Mouse (Mus musculus) hindbrain, embryonic 12.5 days (tissue): Measurements from ENCODE around the gene Cdk2ap2. TPM values are rescaled to one million over a fixed set of nuclear protein-coding genes. Genes with fewer than 3 reads are reported as not detected.

Experiments
- ATAC-seq: fragments of 200-750 bp; cut with Nextera tagmentation; 2 replicates; pipeline ENCODE4 v1.8.0; 2017; ENCODE audit warnings: moderate TSS enrichment; ENCODE audit not compliant: low FRiP score
- H3K27ac ChIP-seq: fragments of 300-500 bp; sonication (generic); 2 replicates; pipeline ENCODE4 v1.5.1; 2016; ENCODE audit warnings: mild to moderate bottlenecking
- H3K27me3 ChIP-seq: fragments of 300-500 bp; sonication (generic); 2 replicates; pipeline ENCODE4 v1.6.1; 2016; ENCODE audit warnings: mild to moderate bottlenecking
- H3K36me3 ChIP-seq: fragments of 300-500 bp; sonication (generic); 2 replicates; pipeline ENCODE4 v1.6.1; 2016; ENCODE audit warnings: mild to moderate bottlenecking
- H3K4me1 ChIP-seq: fragments of 300-500 bp; sonication (generic); 2 replicates; pipeline ENCODE4 v1.6.1; 2016
- H3K4me2 ChIP-seq: fragments of 300-500 bp; sonication (generic); replicated peaks from 2 replicates; pipeline ENCODE4 v1.6.1; 2016; ENCODE audit warnings: mild to moderate bottlenecking
- H3K4me3 ChIP-seq: fragments of 300-500 bp; sonication (generic); 2 replicates; pipeline ENCODE4 v1.5.1; 2016; ENCODE audit warnings: mild to moderate bottlenecking
- H3K9ac ChIP-seq: fragments of 300-500 bp; sonication (generic); 2 replicates; pipeline ENCODE4 v1.6.1; 2016; ENCODE audit warnings: mild to moderate bottlenecking, moderate library complexity
- H3K9me3 ChIP-seq: fragments of 300-500 bp; sonication (generic); replicated peaks from 2 replicates; pipeline ENCODE4 v1.6.1; 2016; ENCODE audit warnings: mild to moderate bottlenecking
- WGBS: fragments of 180-500 bp; shearing (Covaris S2); methylation state at CpG from one replicate; pipeline ENCODE4 v1.1.7; 2016; 5-methylcytosine and 5-hydroxymethylcytosine counted together
- polyA plus RNA-seq: library from polyadenylated mRNA; unstranded; fragments of >200 nt; fragmentation: Nextera tagmentation; extraction: Ambion mirVana; gene quantifications from 2 replicates; pipeline ENCODE4 v1.2.1, GENCODE M21; 2016

The Cdk2ap2 gene
- polyA plus RNA-seq, 1 experiment from 2014 or later = 76.9 TPM

GRCm38 (mm10) chr19:4099837-4100717, 3.1 kb downstream of the Cdk2ap2 start, which contains the start of gene Pitpnm1:
Gene Pitpnm1 (plus strand): TSS chr19:4099998.
- ATAC-seq = no peak
- Histone ChIP-seq H3K27ac (peak within 1 kb of the TSS; percentile 45; the same call in 1 of the 2 replicates), H3K9ac (peak within 1 kb of the TSS; percentile 68), H3K36me3 (no peaks in the 10 kb centered on the region), H3K9me3 (no peaks in the 10 kb centered on the region), H3K4me2 (peak within 1 kb of the TSS; percentile 69), H3K4me3 (peak within 1 kb of the TSS; percentile 50), H3K27me3 (peaks cover 43% of the 10 kb centered on the region), H3K4me1 (peaks cover 49% of the 10 kb centered on the region)
- WGBS = 1% methylated on average over 53 of the region's 53 CpGs

- 0 out of 2 replicates have a peak, but pooled peaks have one; percentile 0 for ATAC-seq
- H3K9me3 ChIP-seq = no peaks in the 10 kb centered on the region
- peak overlapping the region; percentile 45; the same call in 1 of the 2 replicates for H3K27ac ChIP-seq
- peak overlapping the region; percentile 69 for H3K4me2 ChIP-seq
- peaks cover 49% of the 10 kb centered on the region for H3K4me1 ChIP-seq
- peaks cover 43% of the 10 kb centered on the region for H3K27me3 ChIP-seq
- H3K4me3 ChIP-seq = peak overlapping the region; percentile 50
- H3K36me3 ChIP-seq = no peaks in the 10 kb centered on the region
- 1% methylated on average over 52 of the region's 52 CpGs for WGBS
- peak overlapping the region; percentile 68 for H3K9ac ChIP-seq
These were observed 3.8 kb downstream of the Cdk2ap2 start for GRCm38 (mm10) chr19:4100718-4101261.

- 58% methylated on average over 6 of the region's 6 CpGs for WGBS
- Histone ChIP-seq H3K9ac (peak overlapping the region; percentile 68), H3K4me3 (peak overlapping the region; percentile 50), H3K27me3 (peaks cover 43% of the 10 kb centered on the region), H3K4me1 (peaks cover 45% of the 10 kb centered on the region), H3K4me2 (peak overlapping the region; percentile 69), H3K36me3 (no peaks in the 10 kb centered on the region), H3K9me3 (no peaks in the 10 kb centered on the region), H3K27ac (no peak overlapping the region)
- ATAC-seq = no peak
These were observed 4.5 kb downstream of the Cdk2ap2 start for GRCm38 (mm10) chr19:4101466-4101865.

- Histone ChIP-seq H3K9me3 (no peaks in the 10 kb centered on the region), H3K36me3 (no peaks in the 10 kb centered on the region), H3K4me2 (peak overlapping the region; percentile 69; the same call in 1 of the 2 replicates), H3K9ac (no peak overlapping the region), H3K4me3 (no peak overlapping the region), H3K27ac (no peak overlapping the region), H3K4me1 (peaks cover 43% of the 10 kb centered on the region), H3K27me3 (peaks cover 43% of the 10 kb centered on the region)
- no peak for ATAC-seq
- 67% methylated on average over 2 of the region's 2 CpGs for WGBS
These were observed 5.1 kb downstream of the Cdk2ap2 start for GRCm38 (mm10) chr19:4102049-4102448.

GRCm38 (mm10) chr19:4102626-4103025, 5.6 kb downstream of the Cdk2ap2 start:
- H3K4me3 ChIP-seq = no peak overlapping the region
- no peak overlapping the region for H3K4me2 ChIP-seq
- no peaks in the 10 kb centered on the region; the same call in 1 of the 2 replicates for H3K36me3 ChIP-seq
- peaks cover 42% of the 10 kb centered on the region for H3K4me1 ChIP-seq
- no peaks in the 10 kb centered on the region for H3K9me3 ChIP-seq
- no peak for ATAC-seq
- 93% methylated on average over 12 of the region's 12 CpGs for WGBS
- H3K27ac ChIP-seq = no peak overlapping the region
- peaks cover 43% of the 10 kb centered on the region for H3K27me3 ChIP-seq
- H3K9ac ChIP-seq = no peak overlapping the region

- no peak overlapping the region for H3K27ac ChIP-seq
- H3K4me2 ChIP-seq = no peak overlapping the region
- H3K36me3 ChIP-seq = peaks cover 4% of the 10 kb centered on the region; the same call in 1 of the 2 replicates
- WGBS = 93% methylated on average over 18 of the region's 18 CpGs
- H3K4me1 ChIP-seq = peaks cover 36% of the 10 kb centered on the region
- H3K9me3 ChIP-seq = no peaks in the 10 kb centered on the region
- peaks cover 43% of the 10 kb centered on the region for H3K27me3 ChIP-seq
- no peak overlapping the region for H3K4me3 ChIP-seq
- no peak for ATAC-seq
- no peak overlapping the region for H3K9ac ChIP-seq
These were observed 6.3 kb downstream of the Cdk2ap2 start for GRCm38 (mm10) chr19:4103294-4103693.

- peaks cover 43% of the 10 kb centered on the region for H3K27me3 ChIP-seq
- no peak overlapping the region for H3K4me2 ChIP-seq
- ATAC-seq = no peak
- no peaks in the 10 kb centered on the region for H3K9me3 ChIP-seq
- H3K36me3 ChIP-seq = peaks cover 8% of the 10 kb centered on the region; the same call in 1 of the 2 replicates
- 79% methylated on average over 3 of the region's 3 CpGs for WGBS
- H3K27ac ChIP-seq = no peak overlapping the region
- no peak overlapping the region for H3K4me3 ChIP-seq
- H3K4me1 ChIP-seq = peaks cover 32% of the 10 kb centered on the region
- H3K9ac ChIP-seq = no peak overlapping the region
These were observed 6.8 kb downstream of the Cdk2ap2 start for GRCm38 (mm10) chr19:4103792-4104191.

- Histone ChIP-seq H3K9me3 (no peaks in the 10 kb centered on the region), H3K27ac (no peak overlapping the region), H3K27me3 (peaks cover 40% of the 10 kb centered on the region), H3K4me2 (no peak overlapping the region), H3K9ac (no peak overlapping the region), H3K4me3 (no peak overlapping the region), H3K36me3 (peaks cover 8% of the 10 kb centered on the region; the same call in 1 of the 2 replicates), H3K4me1 (peaks cover 22% of the 10 kb centered on the region)
- no peak for ATAC-seq
- WGBS = 90% methylated on average over 16 of the region's 16 CpGs
These were observed 7.8 kb downstream of the Cdk2ap2 start for GRCm38 (mm10) chr19:4104675-4105194.

GRCm38 (mm10) chr19:4106654-4107053, 9.7 kb downstream of the Cdk2ap2 start:
- 89% methylated on average over 14 of the region's 14 CpGs for WGBS
- no peak overlapping the region for H3K4me2 ChIP-seq
- ATAC-seq = no peak
- no peak overlapping the region for H3K9ac ChIP-seq
- H3K9me3 ChIP-seq = no peaks in the 10 kb centered on the region
- peaks cover 5% of the 10 kb centered on the region for H3K4me1 ChIP-seq
- peaks cover 13% of the 10 kb centered on the region for H3K36me3 ChIP-seq
- peaks cover 21% of the 10 kb centered on the region for H3K27me3 ChIP-seq
- H3K27ac ChIP-seq = no peak overlapping the region
- no peak overlapping the region for H3K4me3 ChIP-seq

GRCm38 (mm10) chr19:4108535-4108934, 11.6 kb downstream of the Cdk2ap2 start:
- Histone ChIP-seq H3K36me3 (peaks cover 30% of the 10 kb centered on the region), H3K9ac (no peak overlapping the region), H3K27me3 (peaks cover 2% of the 10 kb centered on the region; the same call in 1 of the 2 replicates), H3K4me3 (no peak overlapping the region), H3K4me1 (no peaks in the 10 kb centered on the region), H3K4me2 (no peak overlapping the region), H3K9me3 (no peaks in the 10 kb centered on the region), H3K27ac (no peak overlapping the region)
- ATAC-seq = no peak
- WGBS = 92% methylated on average over 9 of the region's 9 CpGs

GRCm38 (mm10) chr19:4112063-4112960, 15.3 kb downstream of the Cdk2ap2 start:
- Histone ChIP-seq H3K4me3 (no peak overlapping the region), H3K36me3 (peaks cover 66% of the 10 kb centered on the region), H3K9ac (no peak overlapping the region), H3K9me3 (no peaks in the 10 kb centered on the region), H3K4me2 (no peak overlapping the region), H3K4me1 (no peaks in the 10 kb centered on the region), H3K27ac (no peak overlapping the region), H3K27me3 (no peaks in the 10 kb centered on the region)
- ATAC-seq = no peak
- 96% methylated on average over 26 of the region's 26 CpGs for WGBS
